Mouse (Mus musculus): Measurements from ENCODE around the gene Ndufa11.

DNA sequence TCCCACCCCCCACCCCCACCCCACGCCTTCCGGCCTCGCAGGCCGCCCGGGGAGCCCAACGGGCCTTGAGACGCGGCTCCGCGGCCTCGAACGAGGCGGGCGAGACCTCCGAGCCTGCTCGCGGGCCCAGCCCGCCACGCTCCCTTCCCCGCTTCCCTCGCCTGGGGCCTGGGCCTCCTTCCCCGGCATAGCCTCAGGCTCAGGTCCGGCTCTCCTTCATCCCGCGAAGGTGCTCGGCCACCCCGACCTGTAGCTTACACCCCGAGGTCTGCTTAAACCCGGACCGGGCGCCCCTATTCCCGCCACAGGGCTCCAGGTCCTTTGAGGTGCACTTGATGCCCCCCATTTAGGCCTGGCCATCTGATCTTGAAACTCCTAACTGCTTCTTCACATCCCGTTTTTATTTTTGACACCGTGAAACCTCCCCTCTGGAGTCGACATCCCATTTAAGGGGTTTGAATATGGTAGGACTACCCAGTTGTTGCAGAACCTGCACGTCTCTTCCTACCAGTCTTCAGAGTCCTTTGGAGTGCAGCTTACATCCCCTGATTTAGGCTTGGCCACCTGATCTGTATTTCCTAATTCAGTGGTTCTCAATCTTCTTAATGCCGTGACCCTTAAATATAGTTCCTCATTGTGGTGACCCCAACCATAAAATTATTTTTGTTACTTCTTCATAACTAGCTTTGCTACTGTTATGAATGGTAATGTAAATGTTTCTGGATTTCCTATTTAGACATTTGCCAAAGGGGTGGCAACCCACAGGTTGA is 43.7 kb upstream of the Ndufa11 start:
- no peak for TF ChIP-seq CTCF (IDR thresholded peaks at IDR 0.05; ENCODE audit: extremely low read depth, insufficient read length, insufficient replicate concordance, low read depth, low read length)
- TF ChIP-seq POLR2A (IDR thresholded peaks at IDR 0.05; ENCODE audit: low read depth, low read length) = no peak

Measured in small intestine, adult 2 months (tissue).